Mouse (Mus musculus): ENCODE measurements around the gene Fsd1.

- TF ChIP-seq CTCF (IDR thresholded peaks at IDR 0.05; ENCODE audit: borderline replicate concordance, extremely low read depth, insufficient read depth, insufficient read length) = no peak
- no peak for TF ChIP-seq POLR2A (IDR thresholded peaks at IDR 0.05; ENCODE audit: borderline replicate concordance, extremely low read depth, insufficient read depth, insufficient read length, poor library complexity, severe bottlenecking)
Measured at GRCm38 (mm10) chr17:56017848-56018247, 31.5 kb downstream of the Fsd1 start.

Data from brain, embryonic 14.5 days (tissue).